Mouse (Mus musculus) lung, adult 2 months (tissue): ENCODE data around the gene Alpk1. TPM values are rescaled to one million over a fixed set of nuclear protein-coding genes. Genes with fewer than 3 reads are reported as not detected.

Experiments
- DNase-seq: peaks from one replicate; pipeline ENCODE4 v3.0.0; 2022
- H3K4me1 ChIP-seq: fragments of 200-500 bp; 2 replicates; pipeline ENCODE4 v1.6.1; 2011; ENCODE audit warnings: low read length; ENCODE audit not compliant: control insufficient read depth, insufficient read depth
- H3K4me3 ChIP-seq: fragments of 200-500 bp; replicated peaks from 2 replicates; pipeline ENCODE3; 2011; ENCODE audit warnings: low read depth, mild to moderate bottlenecking, control low read depth, low read length; ENCODE audit errors: extremely low read depth
- CTCF ChIP-seq: fragments of 200-500 bp; IDR thresholded peaks from 2 replicates; pipeline ENCODE4 v1.5.1; 2011; ENCODE audit warnings: mild to moderate bottlenecking, low read length, control low read depth; ENCODE audit not compliant: insufficient read depth
- POLR2A ChIP-seq: fragments of 200-500 bp; IDR thresholded peaks from 2 replicates; pipeline ENCODE4 v1.6.1; 2011; ENCODE audit warnings: low read depth, mild to moderate bottlenecking, control low read depth, low read length, borderline replicate concordance; ENCODE audit errors: extremely low read depth
- WGBS: fragments of 180-500 bp; shearing (Covaris S2); methylation state at CpG from one replicate; pipeline ENCODE4 v1.1.7; 2018; 5-methylcytosine and 5-hydroxymethylcytosine counted together
- polyA plus RNA-seq: library from polyadenylated mRNA; depleted of rRNA; stranded (reverse); fragments of >200 nt; gene quantifications from 2 replicates; pipeline ENCODE4 v1.2.3, GENCODE M21; 2012

The Alpk1 gene
- polyA plus RNA-seq, 1 experiment: 3.2 TPM

- no peak overlapping the region for H3K4me3 ChIP-seq
- H3K4me1 ChIP-seq: no peaks in the 10 kb centered on the region
- TF ChIP-seq POLR2A: no peak
- TF ChIP-seq CTCF: no peak
- 65% methylated on average over 11 of the region's 11 CpGs for WGBS
- DNase-seq: no peak
Measured at GRCm38 (mm10) chr3:127769146-127769545, 11.2 kb downstream of the Alpk1 start.

GRCm38 (mm10) chr3:127765971-127766370 lies 14.4 kb downstream of the Alpk1 start:
- 71% methylated on average over 3 of the region's 3 CpGs for WGBS
- no peak for TF ChIP-seq POLR2A
- no peak for TF ChIP-seq CTCF
- no peaks in the 10 kb centered on the region for H3K4me1 ChIP-seq
- no peak overlapping the region for H3K4me3 ChIP-seq
- no peak for DNase-seq

- no peak for DNase-seq
- Histone ChIP-seq H3K4me3 (no peak overlapping the region), H3K4me1 (no peaks in the 10 kb centered on the region)
- 68% methylated on average over 5 of the region's 5 CpGs for WGBS
- no peak for TF ChIP-seq CTCF
Measured at GRCm38 (mm10) chr3:127764541-127764940, 15.8 kb downstream of the Alpk1 start.

- H3K4me3 ChIP-seq: peak overlapping the region; percentile 36
- TF ChIP-seq POLR2A (no peak), CTCF (peak; percentile 49)
- 21% methylated on average over 7 of the region's 7 CpGs for WGBS
- no peaks in the 10 kb centered on the region for H3K4me1 ChIP-seq
- peak; percentile 74 for DNase-seq
Measured at GRCm38 (mm10) chr3:127763076-127763612, 17.2 kb downstream of the Alpk1 start.

- WGBS: 68% methylated on average over 8 of the region's 8 CpGs
- TF ChIP-seq POLR2A (no peak), CTCF (no peak)
- Histone ChIP-seq H3K4me1 (no peaks in the 10 kb centered on the region), H3K4me3 (no peak overlapping the region)
- DNase-seq: no peak
Measured at GRCm38 (mm10) chr3:127762403-127762802, 17.9 kb downstream of the Alpk1 start.

- Histone ChIP-seq H3K4me1 (no peaks in the 10 kb centered on the region), H3K4me3 (no peak overlapping the region)
- peak; percentile 17 for DNase-seq
- WGBS: 17% methylated on average over 8 of the region's 8 CpGs
- no peak for TF ChIP-seq POLR2A
- no peak for TF ChIP-seq CTCF
Measured at GRCm38 (mm10) chr3:127759212-127759611, 21.1 kb downstream of the Alpk1 start.

- no peak for DNase-seq
- Histone ChIP-seq H3K4me1 (no peaks in the 10 kb centered on the region), H3K4me3 (no peak overlapping the region)
- TF ChIP-seq CTCF: no peak
- no peak for TF ChIP-seq POLR2A
- WGBS: 63% methylated on average over 4 of the region's 4 CpGs
Measured at GRCm38 (mm10) chr3:127758806-127759205, 21.5 kb downstream of the Alpk1 start.

GRCm38 (mm10) chr3:127757886-127758301 lies 22.4 kb downstream of the Alpk1 start:
- TF ChIP-seq CTCF: no peak
- no peak for TF ChIP-seq POLR2A
- no peak overlapping the region for H3K4me3 ChIP-seq
- no peak for DNase-seq
- H3K4me1 ChIP-seq: no peaks in the 10 kb centered on the region

GRCm38 (mm10) chr3:127756458-127756857 lies 23.9 kb downstream of the Alpk1 start:
- no peak for DNase-seq
- Histone ChIP-seq H3K4me3 (no peak overlapping the region), H3K4me1 (no peaks in the 10 kb centered on the region)
- TF ChIP-seq CTCF (no peak), POLR2A (no peak)
- WGBS: 88% methylated on average over 6 of the region's 6 CpGs

- no peak for TF ChIP-seq POLR2A
- no peak for TF ChIP-seq CTCF
- Histone ChIP-seq H3K4me3 (no peak overlapping the region), H3K4me1 (no peaks in the 10 kb centered on the region)
- 33% methylated on average over 12 of the region's 12 CpGs for WGBS
- DNase-seq: no peak
Measured at GRCm38 (mm10) chr3:127749981-127750562, 30.3 kb downstream of the Alpk1 start.

GRCm38 (mm10) chr3:127749266-127749665 lies 31.1 kb downstream of the Alpk1 start:
- TF ChIP-seq CTCF (no peak), POLR2A (no peak)
- 48% methylated on average over 9 of the region's 9 CpGs for WGBS
- H3K4me1 ChIP-seq: no peaks in the 10 kb centered on the region
- H3K4me3 ChIP-seq: no peak overlapping the region
- DNase-seq: no peak
